Mouse (Mus musculus): ENCODE measurements around the gene Fancf.

DNA sequence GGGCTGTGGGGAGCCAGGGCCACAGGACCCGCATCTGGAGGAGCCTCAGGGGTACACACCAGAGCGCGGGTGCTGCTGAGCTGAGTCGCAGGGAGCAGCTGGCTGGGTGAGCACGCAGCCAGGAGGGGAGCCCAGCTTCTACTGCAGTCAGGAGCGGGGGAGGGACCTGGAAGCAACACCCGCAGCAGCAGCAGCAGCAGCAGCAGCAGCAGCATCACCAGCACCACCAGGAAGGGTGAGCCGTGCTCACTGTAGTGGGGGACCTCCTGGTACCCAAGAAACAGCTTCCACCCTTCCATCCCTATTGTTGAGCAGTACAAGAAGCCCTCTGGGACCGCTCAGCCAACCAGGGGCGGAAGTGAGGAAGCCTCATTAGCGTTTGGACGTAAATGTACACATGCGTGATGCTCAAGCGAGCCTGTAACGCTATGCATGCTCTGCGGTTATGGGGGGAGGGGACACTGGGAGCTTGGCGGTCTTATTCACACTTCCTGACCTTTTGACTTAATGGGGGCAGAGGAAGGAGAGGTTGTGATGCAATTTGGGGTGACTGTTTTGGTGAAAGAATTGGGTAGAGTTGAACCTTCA is 17.2 kb upstream of the Fancf start:
- no peak for TF ChIP-seq POLR2A (IDR thresholded peaks at IDR 0.05; ENCODE audit: insufficient read depth, low read length)
- no peak for TF ChIP-seq CTCF (IDR thresholded peaks at IDR 0.05; ENCODE audit: low read depth, low read length)

Data from ES-Bruce4 (cell line).